7 mouse cellular contexts compared by ENCODE assay signal in the genomic region with DNA sequence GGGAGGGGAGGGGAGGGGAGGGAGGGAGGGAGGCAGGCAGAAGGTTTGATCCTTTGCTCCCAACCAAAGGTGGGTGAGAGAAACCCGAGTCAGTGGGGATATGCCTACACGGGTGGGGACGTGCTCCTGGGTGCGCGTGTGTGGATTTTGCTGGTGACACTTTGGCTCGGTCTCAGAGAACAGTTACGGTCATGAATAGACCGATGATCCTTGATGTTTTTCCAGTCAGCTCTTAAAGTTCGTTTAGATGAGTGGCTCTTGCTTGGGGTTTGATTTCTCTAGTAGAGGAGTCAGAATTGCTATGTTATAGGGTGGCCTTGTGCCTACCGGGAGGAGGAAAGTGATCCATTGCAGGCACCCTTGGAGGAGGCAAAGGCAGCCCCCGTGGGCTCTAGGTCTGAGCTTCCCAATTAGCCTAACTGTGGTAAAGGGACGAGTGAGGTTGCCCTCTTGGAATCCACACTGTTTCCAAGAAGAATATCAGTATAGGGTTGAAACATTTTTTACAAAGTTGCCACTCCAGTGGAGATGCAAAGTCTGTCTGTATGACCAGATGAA. TPM values are rescaled to one million over a fixed set of nuclear protein-coding genes. Genes with fewer than 3 reads are reported as not detected.
A peak's percentile ranks its signal among the peaks of the same experiment; 100 is the strongest.
DNase-seq lines count a peak whose midpoint lies in the region; ATAC-seq lines count a peak whose summit lies in the region.

No protein-coding gene starts in this region.

- peaks cover 2% of the 10 kb centered on the region; the same call in 1 of the 2 replicates for H3K4me1 ChIP-seq in lung, embryonic 16.5 days (replicated peaks; ENCODE audit: control insufficient read depth, insufficient read depth, low read length)
- H3K4me1 ChIP-seq in embryonic facial prominence, embryonic 14.5 days (ENCODE audit: control insufficient read depth, insufficient read depth, low read length): peaks cover 14% of the 10 kb centered on the region
- peaks cover 11% of the 10 kb centered on the region; the same call in 1 of the 2 replicates for H3K4me1 ChIP-seq in intestine, embryonic 14.5 days (replicated peaks; ENCODE audit: control insufficient read depth, insufficient read depth, low read length)
- peaks cover 13% of the 10 kb centered on the region; the same call in 1 of the 2 replicates for H3K4me1 ChIP-seq in neural tube, embryonic 14.5 days (ENCODE audit: control insufficient read depth, insufficient read depth, low read length)

- no peak for DNase-seq in lung, postnatal 14 days
- DNase-seq in embryonic facial prominence, embryonic 14.5 days (ENCODE audit: low spot score): no peak
- DNase-seq in intestine, embryonic 14.5 days (ENCODE audit: low spot score): peak; percentile 68
- no peak for DNase-seq in adrenal gland, adult 8-10 months
- no peak for DNase-seq in layer of hippocampus, adult 11-12 months (ENCODE audit: low spot score)

- no peaks in the 10 kb centered on the region for H3K27me3 ChIP-seq in lung, embryonic 16.5 days (ENCODE audit: control insufficient read depth, insufficient read depth, low read depth, low read length)
- H3K27me3 ChIP-seq in embryonic facial prominence, embryonic 14.5 days (replicated peaks; ENCODE audit: control insufficient read depth, insufficient read depth, low read length): no peaks in the 10 kb centered on the region
- no peaks in the 10 kb centered on the region for H3K27me3 ChIP-seq in intestine, embryonic 14.5 days (replicated peaks; ENCODE audit: control insufficient read depth, insufficient read depth, low read length)
- H3K27me3 ChIP-seq in neural tube, embryonic 14.5 days (ENCODE audit: control insufficient read depth, insufficient read depth, low read length): no peaks in the 10 kb centered on the region

- H3K36me3 ChIP-seq in lung, embryonic 16.5 days (ENCODE audit: control insufficient read depth, insufficient read depth, low read length): no peaks in the 10 kb centered on the region
- H3K36me3 ChIP-seq in embryonic facial prominence, embryonic 14.5 days (ENCODE audit: control insufficient read depth, insufficient read depth, low read length): peaks cover 7% of the 10 kb centered on the region; the same call in 1 of the 2 replicates
- peaks cover 14% of the 10 kb centered on the region; the same call in 1 of the 2 replicates for H3K36me3 ChIP-seq in intestine, embryonic 14.5 days (ENCODE audit: control insufficient read depth, insufficient read depth, low read length)
- no peaks in the 10 kb centered on the region for H3K36me3 ChIP-seq in neural tube, embryonic 14.5 days (ENCODE audit: control insufficient read depth, insufficient read depth, low read length)

- H3K9me3 ChIP-seq in lung, embryonic 16.5 days (ENCODE audit: control insufficient read depth, low read length): no peaks in the 10 kb centered on the region
- no peaks in the 10 kb centered on the region for H3K9me3 ChIP-seq in embryonic facial prominence, embryonic 14.5 days (ENCODE audit: control insufficient read depth, low read length)
- no peaks in the 10 kb centered on the region for H3K9me3 ChIP-seq in intestine, embryonic 14.5 days (ENCODE audit: control insufficient read depth, low read length)
- H3K9me3 ChIP-seq in neural tube, embryonic 14.5 days (ENCODE audit: control insufficient read depth, low read length): no peaks in the 10 kb centered on the region

- H3K27ac ChIP-seq in lung, embryonic 16.5 days (ENCODE audit: low read length): no peak overlapping the region
- no peak overlapping the region for H3K27ac ChIP-seq in embryonic facial prominence, embryonic 14.5 days (replicated peaks; ENCODE audit: low read depth, low read length)
- H3K27ac ChIP-seq in intestine, embryonic 14.5 days (ENCODE audit: low read depth): no peak overlapping the region; the same call in 1 of the 2 replicates
- H3K27ac ChIP-seq in neural tube, embryonic 14.5 days (ENCODE audit: low read depth, low read length): no peak overlapping the region

- ATAC-seq in lung, embryonic 16.5 days (ENCODE audit: low read depth): no peak
- ATAC-seq in embryonic facial prominence, embryonic 14.5 days (ENCODE audit: low read depth): no peak
- no peak for ATAC-seq in intestine, embryonic 14.5 days (replicated peaks; ENCODE audit: low FRiP score, low TSS enrichment, low read depth)
- no peak for ATAC-seq in neural tube, embryonic 14.5 days (ENCODE audit: low read depth)

- peak overlapping the region; percentile 73 for H3K4me3 ChIP-seq in lung, embryonic 16.5 days (ENCODE audit: low read length)
- H3K4me3 ChIP-seq in embryonic facial prominence, embryonic 14.5 days (ENCODE audit: low read depth, low read length): peak overlapping the region; percentile 65
- H3K4me3 ChIP-seq in intestine, embryonic 14.5 days (ENCODE audit: low read depth, low read length): peak overlapping the region; percentile 70
- peak overlapping the region; percentile 32 for H3K4me3 ChIP-seq in neural tube, embryonic 14.5 days (ENCODE audit: low read depth, low read length)

- peak overlapping the region; percentile 67 for H3K4me2 ChIP-seq in lung, embryonic 16.5 days (ENCODE audit: low read depth, low read length)
- H3K4me2 ChIP-seq in embryonic facial prominence, embryonic 14.5 days (ENCODE audit: low read depth, low read length): peak overlapping the region; percentile 77
- H3K4me2 ChIP-seq in intestine, embryonic 14.5 days (ENCODE audit: low read length): peak overlapping the region; percentile 66
- H3K4me2 ChIP-seq in neural tube, embryonic 14.5 days (ENCODE audit: low read depth, low read length): peak overlapping the region; percentile 73

- 7% methylated on average over 12 of the region's 12 CpGs for WGBS in lung, embryonic 16.5 days
- WGBS in embryonic facial prominence, embryonic 14.5 days: 4% methylated on average over 12 of the region's 12 CpGs
- 8% methylated on average over 12 of the region's 12 CpGs for WGBS in intestine, embryonic 14.5 days
- 3% methylated on average over 12 of the region's 12 CpGs for WGBS in neural tube, embryonic 14.5 days

- H3K9ac ChIP-seq in lung, embryonic 16.5 days (ENCODE audit: low read length): peak overlapping the region; percentile 58
- H3K9ac ChIP-seq in embryonic facial prominence, embryonic 14.5 days (ENCODE audit: low read depth, low read length): peak overlapping the region; percentile 67
- peak overlapping the region; percentile 59 for H3K9ac ChIP-seq in intestine, embryonic 14.5 days (ENCODE audit: low read length)
- peak overlapping the region; percentile 41; the same call in 1 of the 2 replicates for H3K9ac ChIP-seq in neural tube, embryonic 14.5 days (replicated peaks; ENCODE audit: low read depth, low read length)

RNA-seq across cellular contexts. Expression of a gene that starts 1.3 kb away (rescaled TPM):
- polyA plus RNA-seq in lung, embryonic 16.5 days (2015; fragmentation: Nextera tagmentation; extraction: Ambion mirVana): 0.95 and 1.1 TPM in 2 replicates
- polyA plus RNA-seq in embryonic facial prominence, embryonic 14.5 days (2014; fragmentation: Nextera tagmentation; extraction: Ambion mirVana): 1.0 and 2.4 TPM in 2 replicates
- polyA plus RNA-seq in intestine, embryonic 14.5 days (2014; fragmentation: Nextera tagmentation; extraction: Ambion mirVana): 0.93 and 1.6 TPM in 2 replicates
- 0.80 and 1.0 TPM in 2 replicates for polyA plus RNA-seq in neural tube, embryonic 14.5 days (2014; fragmentation: Nextera tagmentation; extraction: Ambion mirVana)
- 1 to 10 TPM; 1.2 to 2.7 (median 1.8) TPM for total RNA-seq in adrenal gland, adult 8-10 months (2022)

RNA-seq across cellular contexts. Expression of a gene that starts 22.3 kb away (rescaled TPM):
- polyA plus RNA-seq in lung, embryonic 16.5 days (2015; fragmentation: Nextera tagmentation; extraction: Ambion mirVana): 6.8 and 7.4 TPM in 2 replicates
- 17.1 and 17.7 TPM in 2 replicates for polyA plus RNA-seq in embryonic facial prominence, embryonic 14.5 days (2014; fragmentation: Nextera tagmentation; extraction: Ambion mirVana)
- 12.8 and 13.0 TPM in 2 replicates for polyA plus RNA-seq in intestine, embryonic 14.5 days (2014; fragmentation: Nextera tagmentation; extraction: Ambion mirVana)
- 6.2 and 7.1 TPM in 2 replicates for polyA plus RNA-seq in neural tube, embryonic 14.5 days (2014; fragmentation: Nextera tagmentation; extraction: Ambion mirVana)
- 10 to 100 TPM in 2 of 4 experiments, 1 to 10 TPM in 2; 7.9 to 26.6 (median 16.4) TPM for total RNA-seq in adrenal gland, adult 8-10 months (2022)
